Mouse (Mus musculus) yolk sac, embryonic 10.5 days (tissue): ENCODE data around the gene Dock2.

Experiments
- DNase-seq: peaks from one replicate; pipeline ENCODE4 v3.0.0-alpha.2; 2017; ENCODE audit warnings: low spot score

Gene Dock2

DNA sequence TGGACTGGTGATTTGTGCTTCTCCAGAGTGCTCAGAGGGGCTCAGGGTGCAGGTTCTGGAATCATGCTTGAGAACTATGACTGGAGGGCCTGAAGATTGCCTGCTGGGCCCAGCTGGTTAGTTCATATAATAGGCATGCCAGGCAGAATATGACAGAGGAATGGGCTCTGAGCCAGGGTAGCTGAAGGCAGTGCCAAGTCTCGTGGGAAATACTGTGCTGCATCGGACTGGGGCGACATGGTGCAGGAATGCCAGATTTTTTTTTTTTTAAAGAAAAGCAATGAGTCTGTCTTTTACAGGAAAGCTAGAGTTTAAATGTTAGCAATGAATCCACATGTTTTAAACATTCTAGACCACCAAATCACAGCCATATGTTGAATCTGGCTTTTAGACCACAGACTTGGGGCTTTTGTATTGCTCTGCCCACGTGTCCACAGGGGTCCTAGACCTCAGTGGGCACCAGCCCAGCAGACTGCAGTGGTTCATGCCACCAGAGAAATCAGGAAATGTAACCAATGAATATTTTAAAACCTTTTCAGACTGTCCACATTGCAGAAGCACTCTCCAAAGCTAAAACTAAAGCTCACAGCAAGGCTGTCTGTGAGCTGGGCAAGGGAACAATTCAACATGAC, 435.3 kb downstream of the Dock2 start:
- no peak for DNase-seq

DNA sequence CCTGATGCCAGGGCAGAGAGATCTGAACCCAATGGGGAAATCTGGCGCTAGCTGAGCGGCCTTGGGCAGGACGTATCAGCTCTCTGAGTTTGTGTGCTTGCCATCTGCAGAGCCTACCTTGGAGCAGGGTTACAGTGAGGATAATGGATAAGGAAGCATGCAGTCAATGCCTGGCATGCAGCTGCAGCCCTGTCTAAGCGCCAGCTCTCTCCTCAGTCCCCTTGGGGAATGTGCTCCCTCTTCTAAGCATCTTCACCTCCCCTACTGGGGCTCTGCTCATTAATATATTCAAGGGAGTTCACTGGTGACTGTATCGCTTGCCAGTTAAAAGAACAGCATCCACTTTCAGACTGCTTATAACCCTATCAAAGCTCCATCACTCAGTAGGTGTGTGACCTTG, 439.4 kb downstream of the Dock2 start:
- no peak for DNase-seq

DNA sequence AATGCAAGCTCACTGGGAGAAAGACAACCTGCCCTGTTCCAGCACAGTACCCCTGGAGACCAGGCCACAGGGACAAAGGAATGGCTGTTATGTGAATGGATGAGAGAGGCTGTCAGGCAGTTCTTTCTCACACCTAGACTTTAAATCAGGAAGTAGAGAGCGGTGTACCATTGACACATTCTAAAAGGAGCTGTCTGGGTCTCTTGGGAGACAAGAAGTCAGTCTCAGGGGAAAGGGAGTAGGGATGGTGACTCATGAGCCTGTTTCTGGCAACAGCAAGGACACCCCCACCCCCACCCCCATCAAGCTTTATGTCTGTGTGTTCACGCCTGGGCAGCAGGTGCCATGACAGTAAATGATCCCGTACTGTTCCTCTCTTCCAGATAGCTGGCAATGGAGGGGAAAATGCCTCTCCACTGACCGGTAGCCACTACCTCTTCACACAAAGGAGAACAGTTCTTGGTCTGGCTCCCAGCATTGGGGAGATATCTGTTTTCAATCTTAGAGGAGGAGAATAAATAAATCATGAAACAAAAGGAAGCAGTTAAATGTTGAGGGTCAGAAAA, 439.9 kb downstream of the Dock2 start:
- no peak for DNase-seq

GRCm38 (mm10) chr11:34339693-34340092, 444.0 kb downstream of the Dock2 start:
- no peak for DNase-seq

DNA sequence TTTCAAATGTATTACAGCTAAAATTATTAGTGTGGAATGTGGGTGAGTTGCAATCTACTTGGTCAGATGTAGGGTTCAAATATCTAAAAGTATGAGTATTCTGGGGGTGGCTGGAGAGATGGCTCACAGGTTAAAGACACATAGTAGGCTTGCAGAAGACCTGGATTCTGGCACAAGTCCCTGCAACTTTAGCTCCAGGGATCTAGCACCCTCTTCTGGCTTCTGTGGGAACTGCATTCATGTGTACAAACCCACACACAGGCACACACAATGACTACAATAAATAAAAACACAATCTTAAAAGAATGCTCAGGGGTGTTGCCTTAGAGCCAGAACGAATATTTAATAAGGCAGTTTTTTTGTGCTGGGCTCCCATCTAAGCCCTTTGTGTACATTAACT, 445.8 kb downstream of the Dock2 start:
- DNase-seq: no peak

GRCm38 (mm10) chr11:34332344-34333031, 451.2 kb downstream of the Dock2 start:
- no peak for DNase-seq

- DNase-seq: no peak
These were observed 460.0 kb downstream of the Dock2 start for GRCm38 (mm10) chr11:34323664-34324063.

GRCm38 (mm10) chr11:34319282-34319681, 464.4 kb downstream of the Dock2 start:
- DNase-seq: no peak

- DNase-seq: no peak
These were observed 466.7 kb downstream of the Dock2 start for GRCm38 (mm10) chr11:34317001-34317400.

GRCm38 (mm10) chr11:34316176-34316575, 467.5 kb downstream of the Dock2 start:
- no peak for DNase-seq

DNA sequence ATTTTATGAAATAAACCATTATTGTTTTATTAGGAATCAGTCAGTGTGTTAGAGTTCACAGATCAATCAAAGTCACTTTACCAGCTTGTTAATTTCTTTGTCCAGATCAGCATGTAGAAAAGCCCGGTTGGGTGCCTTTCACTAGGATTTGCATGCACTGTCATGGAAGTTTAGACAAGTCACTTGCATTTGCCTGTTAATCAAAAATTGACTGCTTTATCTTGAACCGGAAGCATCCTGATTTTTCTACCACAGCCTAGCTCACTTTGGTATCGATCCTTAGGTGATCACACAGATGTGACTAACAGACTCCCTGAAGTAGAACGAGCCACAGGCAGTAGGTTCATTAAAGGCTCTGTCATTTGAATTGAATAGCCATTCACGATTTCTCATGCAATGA, 468.3 kb downstream of the Dock2 start:
- DNase-seq: no peak

- DNase-seq: no peak
These were observed 468.9 kb downstream of the Dock2 start, which contains the start of gene Fam196b for GRCm38 (mm10) chr11:34314534-34315379. Fam196b (plus strand) TSS chr11:34314822.

DNA sequence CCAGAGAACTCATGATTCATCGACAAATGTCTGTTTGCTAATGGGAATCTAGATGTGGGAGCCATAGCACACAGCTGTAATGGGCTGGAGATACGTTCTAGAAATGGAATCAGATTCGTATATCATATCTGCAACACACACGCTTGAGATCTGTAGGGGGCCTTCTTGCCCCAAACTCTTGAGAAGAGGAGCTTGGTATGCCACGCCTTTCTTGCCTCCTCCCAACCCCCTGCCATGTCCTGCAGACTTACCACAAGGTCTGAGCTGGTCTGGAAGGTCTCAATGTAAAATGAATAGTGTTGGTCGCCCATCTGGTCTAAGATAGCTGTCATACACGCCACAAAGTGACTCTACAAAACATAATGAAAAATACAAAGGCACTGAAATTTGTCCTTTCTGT, 471.5 kb downstream of the Dock2 start:
- DNase-seq: no peak

DNA sequence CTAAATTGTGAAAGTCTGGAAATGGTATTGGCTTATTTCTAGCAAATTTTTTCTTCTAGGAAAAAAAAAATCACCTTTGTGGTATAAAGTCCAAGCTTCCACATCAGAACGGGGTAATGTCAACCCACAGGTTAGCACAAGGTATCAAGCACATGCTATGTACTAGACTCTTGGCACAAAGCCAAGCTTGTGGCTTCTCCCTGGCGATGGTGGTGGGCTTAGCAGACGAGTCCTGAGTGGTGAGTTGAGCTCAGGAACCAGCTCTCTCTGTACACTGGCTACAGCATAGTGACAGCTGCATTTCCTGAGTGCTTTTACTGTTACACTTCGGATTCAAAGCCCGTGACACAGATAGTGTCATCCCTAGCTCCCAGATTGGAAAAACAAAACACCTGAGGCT, 472.0 kb downstream of the Dock2 start:
- no peak for DNase-seq

DNA sequence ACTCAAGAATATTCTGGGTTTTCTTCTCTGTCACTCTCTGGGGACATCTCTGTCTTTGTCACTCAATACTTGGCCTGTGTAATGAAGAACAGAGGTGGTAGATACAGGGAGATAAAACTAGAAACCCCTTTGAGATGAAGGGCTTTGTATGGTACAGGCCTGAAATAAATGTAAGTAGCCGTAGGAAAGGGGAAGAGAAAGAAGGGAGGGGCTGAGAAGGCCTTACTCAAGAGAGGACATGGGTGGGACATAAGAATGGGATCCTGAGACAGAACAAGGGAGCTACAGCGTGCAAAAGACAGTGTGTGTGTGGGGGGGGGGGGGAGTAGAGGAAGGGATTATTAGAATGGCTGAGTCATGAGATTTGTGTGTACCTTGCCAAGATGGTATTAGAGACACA, 474.3 kb downstream of the Dock2 start:
- DNase-seq: no peak

DNA sequence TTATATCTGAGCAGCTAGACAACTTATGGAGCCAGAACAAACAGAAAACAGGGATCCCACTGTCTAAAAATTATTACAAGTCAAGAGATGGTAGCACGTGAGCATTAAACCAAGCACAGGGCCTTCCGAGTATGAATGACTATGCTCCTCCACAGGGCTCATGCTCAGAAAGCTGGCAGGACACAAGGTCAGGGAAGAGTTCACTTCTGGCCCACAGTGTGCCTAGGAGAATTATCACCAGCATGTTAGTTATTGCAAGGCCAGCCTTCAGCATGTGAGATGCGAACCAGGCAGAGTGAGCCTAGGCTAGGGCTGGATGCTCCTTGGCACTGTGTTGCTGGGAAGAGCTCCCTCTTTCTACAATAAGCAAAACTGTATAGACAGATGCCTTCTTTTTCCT, 475.0 kb downstream of the Dock2 start:
- DNase-seq: no peak

- DNase-seq: no peak
These were observed 477.5 kb downstream of the Dock2 start for GRCm38 (mm10) chr11:34306231-34306630.

GRCm38 (mm10) chr11:34300064-34300463, 483.6 kb downstream of the Dock2 start:
- DNase-seq: no peak

DNA sequence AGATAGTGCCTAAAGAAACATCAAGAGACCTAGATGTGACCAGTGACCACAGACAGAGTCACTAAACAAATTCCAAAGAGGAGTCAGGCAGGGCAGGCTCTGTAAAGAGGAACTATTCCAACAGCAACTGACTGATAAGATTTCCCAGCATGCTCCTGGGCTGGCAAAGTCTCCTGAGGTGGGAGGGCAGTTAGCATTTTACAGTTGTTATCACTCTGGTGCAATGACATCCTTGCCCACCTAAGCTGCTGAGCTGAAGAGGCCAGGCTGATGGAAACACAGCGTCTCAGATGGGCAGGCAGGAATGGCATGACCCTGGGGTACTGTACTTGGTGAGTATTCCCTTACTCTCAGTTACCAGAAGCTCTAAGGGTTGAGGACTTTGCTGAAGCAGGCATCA, 484.1 kb downstream of the Dock2 start:
- DNase-seq: no peak

- no peak for DNase-seq
These were observed 485.9 kb downstream of the Dock2 start for GRCm38 (mm10) chr11:34297698-34298378.

DNA sequence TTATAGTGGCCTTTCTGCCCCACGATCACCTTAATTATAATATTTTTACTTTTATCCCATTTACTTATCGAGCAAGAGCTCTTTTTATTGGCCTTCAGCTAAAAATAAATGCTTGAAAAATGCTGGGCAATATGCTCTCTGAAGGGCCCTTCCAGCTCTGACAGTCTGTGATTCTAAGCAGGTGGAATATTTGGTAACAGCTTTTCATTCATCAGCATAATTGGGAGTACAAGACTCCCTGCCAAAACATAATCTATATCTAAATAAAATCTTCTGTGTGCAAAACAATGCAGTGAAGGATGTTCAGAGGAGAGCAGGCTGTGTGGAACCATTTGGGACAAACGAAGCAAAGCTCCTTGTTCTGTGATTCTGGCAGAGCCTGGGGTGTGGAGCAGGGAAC, 492.4 kb downstream of the Dock2 start:
- DNase-seq: no peak

- DNase-seq: no peak
These were observed 493.0 kb downstream of the Dock2 start for GRCm38 (mm10) chr11:34290708-34291107.
